Mouse (Mus musculus): Measurements from ENCODE around the gene Rab1b. TPM values are rescaled to one million over a fixed set of nuclear protein-coding genes. Genes with fewer than 3 reads are reported as not detected.

Gene Rab1b
- polyA plus RNA-seq, 1 experiment from 2014 or later: 240 TPM

- Histone ChIP-seq H3K4me2 (replicated peaks; ENCODE audit: low read depth, low read length) (no peak overlapping the region), H3K4me3 (ENCODE audit: low read depth, low read length) (no peak overlapping the region)
- TF ChIP-seq EP300 (IDR thresholded peaks at IDR 0.05) (no peak), CTCF (IDR thresholded peaks at IDR 0.05) (no peak)
Observed at GRCm38 (mm10) chr19:5052853-5053252, 54.0 kb downstream of the Rab1b start.

GRCm38 (mm10) chr19:5052166-5052822 is 54.6 kb downstream of the Rab1b start:
- Histone ChIP-seq H3K27me3 (replicated peaks; ENCODE audit: insufficient read depth, low read length) (no peaks in the 10 kb centered on the region), H3K4me1 (ENCODE audit: insufficient read depth, low read depth, low read length) (no peaks in the 10 kb centered on the region), H3K27ac (ENCODE audit: low read length) (no peak overlapping the region), H3K4me3 (ENCODE audit: low read depth, low read length) (no peak overlapping the region), H3K9ac (replicated peaks; ENCODE audit: low read depth) (no peak overlapping the region), H3K4me2 (replicated peaks; ENCODE audit: low read depth, low read length) (0 out of 2 replicates have a peak overlapping the region, but pooled peaks have one; percentile 14), H3K36me3 (ENCODE audit: insufficient read depth, low read length) (peaks cover 10% of the 10 kb centered on the region; the same call in 1 of the 2 replicates), H3K9me3 (ENCODE audit: low read length) (no peaks in the 10 kb centered on the region)
- DNase-seq (ENCODE audit: low spot score) (no peak), ATAC-seq (no peak)
- TF ChIP-seq EP300 (IDR thresholded peaks at IDR 0.05): no peak
- TF ChIP-seq CTCF (IDR thresholded peaks at IDR 0.05): no peak
- WGBS: 44% methylated on average over 24 of the region's 25 CpGs

More at GRCm38 (mm10) chr19:5052853-5053252, 54.0 kb downstream of the Rab1b start:
- Histone ChIP-seq H3K27me3 (replicated peaks; ENCODE audit: insufficient read depth, low read length) (no peaks in the 10 kb centered on the region), H3K9ac (replicated peaks; ENCODE audit: low read depth) (no peak overlapping the region), H3K36me3 (ENCODE audit: insufficient read depth, low read length) (peaks cover 8% of the 10 kb centered on the region; the same call in 1 of the 2 replicates), H3K27ac (ENCODE audit: low read length) (no peak overlapping the region), H3K4me1 (ENCODE audit: insufficient read depth, low read depth, low read length) (no peaks in the 10 kb centered on the region), H3K9me3 (ENCODE audit: low read length) (no peaks in the 10 kb centered on the region)
- WGBS: 68% methylated on average over 17 of the region's 17 CpGs
- ATAC-seq (no peak), DNase-seq (ENCODE audit: low spot score) (no peak)

- DNase-seq (ENCODE audit: low spot score) (no peak), ATAC-seq (no peak)
- H3K4me2 ChIP-seq (replicated peaks; ENCODE audit: low read depth, low read length): peak overlapping the region; percentile 54
- H3K27me3 ChIP-seq (replicated peaks; ENCODE audit: insufficient read depth, low read length): no peaks in the 10 kb centered on the region
- TF ChIP-seq CTCF (IDR thresholded peaks at IDR 0.05) (no peak), EP300 (IDR thresholded peaks at IDR 0.05) (no peak)
- H3K4me3 ChIP-seq (ENCODE audit: low read depth, low read length): peak overlapping the region; percentile 14
- no peaks in the 10 kb centered on the region for H3K4me1 ChIP-seq (ENCODE audit: insufficient read depth, low read depth, low read length)
- H3K9me3 ChIP-seq (ENCODE audit: low read length): no peaks in the 10 kb centered on the region
- no peak overlapping the region for H3K27ac ChIP-seq (ENCODE audit: low read length)
- 35% methylated on average over 2 of the region's 3 CpGs for WGBS
- H3K9ac ChIP-seq (replicated peaks; ENCODE audit: low read depth): no peak overlapping the region
- H3K36me3 ChIP-seq (ENCODE audit: insufficient read depth, low read length): peaks cover 13% of the 10 kb centered on the region; the same call in 1 of the 2 replicates
Observed at GRCm38 (mm10) chr19:5051515-5051914, 55.4 kb downstream of the Rab1b start.

- no peaks in the 10 kb centered on the region for H3K4me1 ChIP-seq (ENCODE audit: insufficient read depth, low read depth, low read length)
- no peaks in the 10 kb centered on the region for H3K9me3 ChIP-seq (ENCODE audit: low read length)
- 0 out of 2 replicates have a peak overlapping the region, but pooled peaks have one; percentile 0 for H3K9ac ChIP-seq (replicated peaks; ENCODE audit: low read depth)
- TF ChIP-seq CTCF (IDR thresholded peaks at IDR 0.05): no peak
- 0 out of 2 replicates have a peak, but pooled peaks have one; percentile 3 for TF ChIP-seq EP300 (IDR thresholded peaks at IDR 0.05)
- DNase-seq (ENCODE audit: low spot score) (peak; percentile 34), ATAC-seq (peak; percentile 32)
- H3K27me3 ChIP-seq (replicated peaks; ENCODE audit: insufficient read depth, low read length): no peaks in the 10 kb centered on the region
- whole genome bisulfite sequencing: 4% methylated on average over 17 of the region's 17 CpGs
- peak overlapping the region; percentile 14 for H3K4me3 ChIP-seq (ENCODE audit: low read depth, low read length)
- H3K36me3 ChIP-seq (ENCODE audit: insufficient read depth, low read length): peaks cover 13% of the 10 kb centered on the region; the same call in 1 of the 2 replicates
- peak overlapping the region; percentile 66 for H3K27ac ChIP-seq (ENCODE audit: low read length)
- peak overlapping the region; percentile 54 for H3K4me2 ChIP-seq (replicated peaks; ENCODE audit: low read depth, low read length)
Observed at GRCm38 (mm10) chr19:5051031-5051430, 55.8 kb downstream of the Rab1b start.

GRCm38 (mm10) chr19:5050047-5050905 is 56.6 kb downstream of the Rab1b start, which contains the start of gene Rin1:
Gene Rin1, plus strand, starts transcription at chr19:5050481.
- H3K4me3 ChIP-seq (ENCODE audit: low read depth, low read length): peak within 1 kb of the TSS; percentile 14
- peak within 1 kb of the TSS; percentile 66 for H3K27ac ChIP-seq (ENCODE audit: low read length)
- H3K9ac ChIP-seq (replicated peaks; ENCODE audit: low read depth): 0 out of 2 replicates have a peak within 1 kb of the TSS, but pooled peaks have one; percentile 0
- 0 out of 2 replicates have a peak, but pooled peaks have one; percentile 12 for TF ChIP-seq EP300 (IDR thresholded peaks at IDR 0.05)
- peak; percentile 71 for TF ChIP-seq CTCF (IDR thresholded peaks at IDR 0.05)
- no peaks in the 10 kb centered on the region for H3K4me1 ChIP-seq (ENCODE audit: insufficient read depth, low read depth, low read length)
- peak; percentile 92 for DNase-seq (ENCODE audit: low spot score)
- peaks cover 13% of the 10 kb centered on the region; the same call in 1 of the 2 replicates for H3K36me3 ChIP-seq (ENCODE audit: insufficient read depth, low read length)
- no peaks in the 10 kb centered on the region for H3K27me3 ChIP-seq (replicated peaks; ENCODE audit: insufficient read depth, low read length)
- H3K4me2 ChIP-seq (replicated peaks; ENCODE audit: low read depth, low read length): peak within 1 kb of the TSS; percentile 54
- WGBS: 17% methylated on average over 13 of the region's 14 CpGs
- H3K9me3 ChIP-seq (ENCODE audit: low read length): no peaks in the 10 kb centered on the region
- ATAC-seq: peak; percentile 90

GRCm38 (mm10) chr19:5049325-5049724 is 57.5 kb downstream of the Rab1b start:
- no peaks in the 10 kb centered on the region for H3K4me1 ChIP-seq (ENCODE audit: insufficient read depth, low read depth, low read length)
- H3K36me3 ChIP-seq (ENCODE audit: insufficient read depth, low read length): peaks cover 13% of the 10 kb centered on the region; the same call in 1 of the 2 replicates
- H3K9me3 ChIP-seq (ENCODE audit: low read length): no peaks in the 10 kb centered on the region
- no peak overlapping the region for H3K9ac ChIP-seq (replicated peaks; ENCODE audit: low read depth)
- no peak for TF ChIP-seq CTCF (IDR thresholded peaks at IDR 0.05)
- no peak for TF ChIP-seq EP300 (IDR thresholded peaks at IDR 0.05)
- no peak for DNase-seq (ENCODE audit: low spot score)
- no peak overlapping the region for H3K4me2 ChIP-seq (replicated peaks; ENCODE audit: low read depth, low read length)
- H3K27me3 ChIP-seq (replicated peaks; ENCODE audit: insufficient read depth, low read length): no peaks in the 10 kb centered on the region
- whole genome bisulfite sequencing: 84% methylated on average over 6 of the region's 6 CpGs
- no peak for ATAC-seq
- H3K4me3 ChIP-seq (ENCODE audit: low read depth, low read length): no peak overlapping the region
- no peak overlapping the region for H3K27ac ChIP-seq (ENCODE audit: low read length)

Other genes with a start within 250 kb of the Rab1b start
- 0.27 and 0.40 TPM in 2 replicates for gene Actn3, start 229.2 kb downstream of the Rab1b start, polyA plus RNA-seq (2015; fragmentation: Nextera tagmentation; extraction: Ambion mirVana)
- 8.1 and 9.1 TPM in 2 replicates for gene Zdhhc24, start 228.4 kb downstream of the Rab1b start, polyA plus RNA-seq (2015; fragmentation: Nextera tagmentation; extraction: Ambion mirVana)
- gene Bbs1, start 200.4 kb downstream of the Rab1b start, polyA plus RNA-seq (2015; fragmentation: Nextera tagmentation; extraction: Ambion mirVana): 1.6 and 1.9 TPM in 2 replicates
- gene Dpp3, start 178.8 kb downstream of the Rab1b start, polyA plus RNA-seq (2015; fragmentation: Nextera tagmentation; extraction: Ambion mirVana): 47.6 and 47.7 TPM in 2 replicates
- gene Peli3, start 163.9 kb downstream of the Rab1b start, polyA plus RNA-seq (2015; fragmentation: Nextera tagmentation; extraction: Ambion mirVana): 0.85 and 1.8 TPM in 2 replicates
- gene Mrpl11, start 144.9 kb downstream of the Rab1b start, polyA plus RNA-seq (2015; fragmentation: Nextera tagmentation; extraction: Ambion mirVana): 52.1 and 55.1 TPM in 2 replicates
- 0.04 TPM in 1 of 2 replicates, not detected in the other for gene Npas4, start 116.8 kb downstream of the Rab1b start, polyA plus RNA-seq (2015; fragmentation: Nextera tagmentation; extraction: Ambion mirVana)
- gene Slc29a2, start 83.2 kb downstream of the Rab1b start, polyA plus RNA-seq (2015; fragmentation: Nextera tagmentation; extraction: Ambion mirVana): 0.88 TPM in 2 replicates
- 33.8 and 36.3 TPM in 2 replicates for gene B4gat1, start 68.2 kb downstream of the Rab1b start, polyA plus RNA-seq (2015; fragmentation: Nextera tagmentation; extraction: Ambion mirVana)
- 1.1 and 1.6 TPM in 2 replicates for gene AC124502.3, start 68.2 kb downstream of the Rab1b start, polyA plus RNA-seq (2015; fragmentation: Nextera tagmentation; extraction: Ambion mirVana)
- gene Brms1, start 65.7 kb downstream of the Rab1b start, polyA plus RNA-seq (2015; fragmentation: Nextera tagmentation; extraction: Ambion mirVana): 40.8 and 47.6 TPM in 2 replicates
- 1.7 and 1.9 TPM in 2 replicates for gene Rin1, start 56.6 kb downstream of the Rab1b start, polyA plus RNA-seq (2015; fragmentation: Nextera tagmentation; extraction: Ambion mirVana)
- gene Cd248, start 39.0 kb downstream of the Rab1b start, polyA plus RNA-seq (2015; fragmentation: Nextera tagmentation; extraction: Ambion mirVana): 23.1 and 25.1 TPM in 2 replicates
- gene Tmem151a, start 21.5 kb downstream of the Rab1b start, polyA plus RNA-seq (2015; fragmentation: Nextera tagmentation; extraction: Ambion mirVana): 4.1 and 4.5 TPM in 2 replicates
- gene Yif1a, start 18.5 kb downstream of the Rab1b start, polyA plus RNA-seq (2015; fragmentation: Nextera tagmentation; extraction: Ambion mirVana): 93.3 and 105 TPM in 2 replicates
- gene Cnih2, start 8.6 kb downstream of the Rab1b start, polyA plus RNA-seq (2015; fragmentation: Nextera tagmentation; extraction: Ambion mirVana): 0.70 and 0.89 TPM in 2 replicates
- 10.1 and 10.8 TPM in 2 replicates for gene Klc2, start 11.5 kb upstream of the Rab1b start, polyA plus RNA-seq (2015; fragmentation: Nextera tagmentation; extraction: Ambion mirVana)
- 9.3 and 10.4 TPM in 2 replicates for gene Pacs1, start 166.0 kb upstream of the Rab1b start, polyA plus RNA-seq (2015; fragmentation: Nextera tagmentation; extraction: Ambion mirVana)
- gene Sf3b2, start 188.4 kb upstream of the Rab1b start, polyA plus RNA-seq (2015; fragmentation: Nextera tagmentation; extraction: Ambion mirVana): 200 TPM in 2 replicates
- gene Gal3st3, start 191.3 kb upstream of the Rab1b start, polyA plus RNA-seq (2015; fragmentation: Nextera tagmentation; extraction: Ambion mirVana): 0.55 and 0.57 TPM in 2 replicates
- gene Catsper1, start 228.7 kb upstream of the Rab1b start, polyA plus RNA-seq (2015; fragmentation: Nextera tagmentation; extraction: Ambion mirVana): not detected in 2 replicates
- gene Cst6, start 242.5 kb upstream of the Rab1b start, polyA plus RNA-seq (2015; fragmentation: Nextera tagmentation; extraction: Ambion mirVana): 0.65 and 1.4 TPM in 2 replicates

Measured in lung, postnatal 0 days (tissue).